Mouse (Mus musculus): ENCODE measurements around the gene Bdkrb2.

DNA sequence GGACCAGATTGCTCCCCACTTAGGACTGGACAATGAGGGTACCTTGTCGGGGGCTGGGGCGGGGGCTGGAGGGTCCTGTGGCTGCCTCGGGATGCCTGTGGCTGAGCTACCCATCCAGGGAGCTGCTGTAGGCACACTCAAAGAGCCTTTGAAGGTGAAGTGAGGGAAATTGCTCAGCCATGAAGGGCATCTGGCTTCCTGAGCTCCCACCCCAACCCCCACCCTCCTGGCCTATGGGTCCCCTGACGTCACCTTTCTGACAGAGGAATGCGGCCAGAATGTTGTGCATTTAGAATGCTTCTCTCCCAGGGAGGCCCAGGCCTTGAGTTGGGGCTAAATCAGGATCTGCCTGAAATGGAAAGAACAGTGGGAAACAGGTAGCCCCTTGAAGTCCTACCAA, 7.9 kb upstream of the Bdkrb2 start:
- no peak for TF ChIP-seq CTCF (IDR thresholded peaks at IDR 0.05; ENCODE audit: low read depth)
- TF ChIP-seq EP300 (IDR thresholded peaks at IDR 0.05; ENCODE audit: low read depth): no peak

All from liver, postnatal 0 days (tissue).